Mouse (Mus musculus): Measurements from ENCODE around the gene Asic2. TPM values are rescaled to one million over a fixed set of nuclear protein-coding genes. Genes with fewer than 3 reads are reported as not detected.

Asic2 gene
- polyA plus RNA-seq, 1 experiment from 2014 or later, result not detected

DNA sequence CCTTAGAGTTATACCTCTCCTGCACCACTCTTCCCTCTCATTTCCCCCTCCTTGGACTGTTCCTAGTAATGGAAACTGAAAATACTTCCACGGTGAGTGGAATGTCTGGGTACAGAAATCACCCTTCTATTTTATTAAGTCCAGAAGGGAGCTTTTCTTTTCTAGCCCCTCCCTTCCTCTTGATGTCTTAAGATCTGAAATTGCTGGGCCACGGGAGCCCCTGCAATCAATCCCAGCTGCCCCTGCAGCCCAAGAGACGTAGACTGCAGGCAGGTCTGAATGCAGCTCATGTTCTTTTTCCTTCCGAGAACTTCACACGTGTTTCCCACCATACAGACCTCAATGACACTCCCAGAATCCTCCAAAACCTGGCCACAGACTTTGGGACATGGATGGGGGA is 32.3 kb upstream of the Asic2 start:
- no peak overlapping the region for H3K27ac ChIP-seq (ENCODE audit: low read length)
- H3K36me3 ChIP-seq (ENCODE audit: control insufficient read depth, insufficient read depth), result no peaks in the 10 kb centered on the region
- WGBS (ENCODE audit: insufficient replicate concordance), result 43% methylated on average over 5 of the region's 5 CpGs
- H3K27me3 ChIP-seq (ENCODE audit: control insufficient read depth, insufficient read depth, low read depth, low read length), result no peaks in the 10 kb centered on the region
- no peaks in the 10 kb centered on the region for H3K4me1 ChIP-seq (ENCODE audit: control insufficient read depth, low read depth, low read length)
- H3K9ac ChIP-seq (ENCODE audit: low read depth, low read length), result no peak overlapping the region
- no peaks in the 10 kb centered on the region for H3K9me3 ChIP-seq (replicated peaks; ENCODE audit: control insufficient read depth, low read length)
- no peak for ATAC-seq (ENCODE audit: low read depth)
- H3K4me3 ChIP-seq (ENCODE audit: low read depth, low read length), result no peak overlapping the region
- H3K4me2 ChIP-seq (ENCODE audit: low read depth, low read length), result no peak overlapping the region

GRCm38 (mm10) chr11:81999469-81999868 is 31.2 kb upstream of the Asic2 start:
- WGBS (ENCODE audit: insufficient replicate concordance), result 57% methylated on average over 4 of the region's 4 CpGs
- Histone ChIP-seq H3K4me1 (ENCODE audit: control insufficient read depth, low read depth, low read length) (no peaks in the 10 kb centered on the region), H3K36me3 (ENCODE audit: control insufficient read depth, insufficient read depth) (no peaks in the 10 kb centered on the region), H3K9me3 (replicated peaks; ENCODE audit: control insufficient read depth, low read length) (no peaks in the 10 kb centered on the region), H3K4me2 (ENCODE audit: low read depth, low read length) (no peak overlapping the region), H3K27me3 (ENCODE audit: control insufficient read depth, insufficient read depth, low read depth, low read length) (no peaks in the 10 kb centered on the region), H3K9ac (ENCODE audit: low read depth, low read length) (no peak overlapping the region), H3K4me3 (ENCODE audit: low read depth, low read length) (no peak overlapping the region), H3K27ac (ENCODE audit: low read length) (no peak overlapping the region)
- ATAC-seq (ENCODE audit: low read depth), result no peak

DNA sequence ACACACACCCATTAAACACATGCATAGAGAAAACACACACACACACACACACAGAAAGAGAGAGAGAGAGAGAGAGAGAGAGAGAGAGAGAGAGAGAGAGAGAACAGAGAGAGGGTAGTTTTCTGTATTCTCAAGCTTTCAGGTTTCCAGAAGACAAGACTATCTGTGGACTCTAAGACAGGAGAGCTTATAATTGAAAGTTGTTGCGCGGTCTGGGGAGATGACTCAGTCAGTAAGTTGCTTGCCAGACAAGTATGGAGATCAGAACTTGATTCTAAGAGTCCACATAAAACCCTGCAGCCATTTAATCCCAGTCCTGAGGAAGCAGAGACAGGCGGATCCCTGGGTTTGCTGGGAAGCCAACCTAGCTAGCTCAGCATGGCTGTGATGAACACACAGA is 30.4 kb upstream of the Asic2 start:
- no peaks in the 10 kb centered on the region for H3K27me3 ChIP-seq (ENCODE audit: control insufficient read depth, insufficient read depth, low read depth, low read length)
- no peak overlapping the region for H3K4me3 ChIP-seq (ENCODE audit: low read depth, low read length)
- ATAC-seq (ENCODE audit: low read depth), result no peak
- no peaks in the 10 kb centered on the region for H3K4me1 ChIP-seq (ENCODE audit: control insufficient read depth, low read depth, low read length)
- H3K9me3 ChIP-seq (replicated peaks; ENCODE audit: control insufficient read depth, low read length), result no peaks in the 10 kb centered on the region
- H3K4me2 ChIP-seq (ENCODE audit: low read depth, low read length), result no peak overlapping the region
- H3K36me3 ChIP-seq (ENCODE audit: control insufficient read depth, insufficient read depth), result no peaks in the 10 kb centered on the region
- no peak overlapping the region for H3K9ac ChIP-seq (ENCODE audit: low read depth, low read length)
- H3K27ac ChIP-seq (ENCODE audit: low read length), result no peak overlapping the region
- WGBS (ENCODE audit: insufficient replicate concordance), result 59% methylated on average over 3 of the region's 3 CpGs

- H3K4me1 ChIP-seq (ENCODE audit: control insufficient read depth, low read depth, low read length), result no peaks in the 10 kb centered on the region
- H3K27me3 ChIP-seq (ENCODE audit: control insufficient read depth, insufficient read depth, low read depth, low read length), result no peaks in the 10 kb centered on the region
- H3K36me3 ChIP-seq (ENCODE audit: control insufficient read depth, insufficient read depth), result no peaks in the 10 kb centered on the region
- H3K9me3 ChIP-seq (replicated peaks; ENCODE audit: control insufficient read depth, low read length), result no peaks in the 10 kb centered on the region
- H3K4me3 ChIP-seq (ENCODE audit: low read depth, low read length), result no peak overlapping the region
- H3K27ac ChIP-seq (ENCODE audit: low read length), result no peak overlapping the region
- no peak for ATAC-seq (ENCODE audit: low read depth)
- no peak overlapping the region for H3K4me2 ChIP-seq (ENCODE audit: low read depth, low read length)
- H3K9ac ChIP-seq (ENCODE audit: low read depth, low read length), result no peak overlapping the region
- WGBS (ENCODE audit: insufficient replicate concordance), result 48% methylated on average over 5 of the region's 5 CpGs
Measured at GRCm38 (mm10) chr11:81997085-81997484, 28.8 kb upstream of the Asic2 start.

DNA sequence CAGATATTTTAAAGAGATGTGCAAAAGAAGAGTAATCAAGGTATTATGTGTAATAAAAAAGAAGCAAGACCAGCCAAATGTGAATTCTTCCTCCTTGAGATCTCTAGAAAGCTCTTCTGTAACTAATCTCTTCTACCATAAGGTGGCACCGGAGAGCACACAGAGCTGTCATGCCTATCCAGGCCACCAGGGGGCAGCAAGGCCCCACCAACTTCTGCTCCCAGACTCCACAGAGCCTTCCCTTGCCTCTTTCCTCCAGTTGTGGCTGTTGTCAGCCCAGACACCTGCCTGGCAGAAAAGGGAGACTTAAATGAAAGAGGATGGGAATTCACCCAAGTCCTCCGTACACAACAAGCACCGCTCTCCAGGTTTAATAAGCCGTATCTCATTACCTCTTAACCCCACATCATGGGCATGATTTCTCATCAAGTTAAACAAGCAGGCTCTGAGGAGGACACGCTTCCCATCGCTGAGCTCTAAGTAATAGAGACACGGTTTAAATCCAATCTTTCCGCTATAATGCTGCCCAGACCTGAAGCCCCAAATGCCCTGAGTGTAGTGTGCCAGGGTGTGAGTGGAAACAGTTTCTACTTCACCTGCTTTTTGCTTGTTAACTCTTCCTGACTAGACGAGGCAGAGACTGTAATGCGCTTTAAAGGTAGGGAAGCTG is 28.1 kb upstream of the Asic2 start:
- H3K27me3 ChIP-seq (ENCODE audit: control insufficient read depth, insufficient read depth, low read depth, low read length), result no peaks in the 10 kb centered on the region
- H3K36me3 ChIP-seq (ENCODE audit: control insufficient read depth, insufficient read depth), result no peaks in the 10 kb centered on the region
- no peak for ATAC-seq (ENCODE audit: low read depth)
- no peak overlapping the region for H3K4me3 ChIP-seq (ENCODE audit: low read depth, low read length)
- no peak overlapping the region for H3K4me2 ChIP-seq (ENCODE audit: low read depth, low read length)
- no peak overlapping the region for H3K9ac ChIP-seq (ENCODE audit: low read depth, low read length)
- no peak overlapping the region for H3K27ac ChIP-seq (ENCODE audit: low read length)
- H3K4me1 ChIP-seq (ENCODE audit: control insufficient read depth, low read depth, low read length), result no peaks in the 10 kb centered on the region
- WGBS (ENCODE audit: insufficient replicate concordance), result 49% methylated on average over 10 of the region's 10 CpGs
- no peaks in the 10 kb centered on the region for H3K9me3 ChIP-seq (replicated peaks; ENCODE audit: control insufficient read depth, low read length)

- H3K9me3 ChIP-seq (replicated peaks; ENCODE audit: control insufficient read depth, low read length), result no peaks in the 10 kb centered on the region
- H3K27ac ChIP-seq (ENCODE audit: low read length), result no peak overlapping the region
- no peaks in the 10 kb centered on the region for H3K4me1 ChIP-seq (ENCODE audit: control insufficient read depth, low read depth, low read length)
- no peak for ATAC-seq (ENCODE audit: low read depth)
- H3K36me3 ChIP-seq (ENCODE audit: control insufficient read depth, insufficient read depth), result no peaks in the 10 kb centered on the region
- H3K4me2 ChIP-seq (ENCODE audit: low read depth, low read length), result no peak overlapping the region
- H3K27me3 ChIP-seq (ENCODE audit: control insufficient read depth, insufficient read depth, low read depth, low read length), result no peaks in the 10 kb centered on the region
- H3K9ac ChIP-seq (ENCODE audit: low read depth, low read length), result no peak overlapping the region
- 23% methylated on average over 5 of the region's 5 CpGs for WGBS (ENCODE audit: insufficient replicate concordance)
- no peak overlapping the region for H3K4me3 ChIP-seq (ENCODE audit: low read depth, low read length)
Measured at GRCm38 (mm10) chr11:81983146-81983545, 14.9 kb upstream of the Asic2 start.

- H3K9me3 ChIP-seq (replicated peaks; ENCODE audit: control insufficient read depth, low read length), result no peaks in the 10 kb centered on the region
- ATAC-seq (ENCODE audit: low read depth), result no peak
- WGBS (ENCODE audit: insufficient replicate concordance), result 59% methylated on average over 11 of the region's 11 CpGs
- H3K4me1 ChIP-seq (ENCODE audit: control insufficient read depth, low read depth, low read length), result no peaks in the 10 kb centered on the region
- H3K4me2 ChIP-seq (ENCODE audit: low read depth, low read length), result no peak overlapping the region
- no peak overlapping the region for H3K27ac ChIP-seq (ENCODE audit: low read length)
- H3K9ac ChIP-seq (ENCODE audit: low read depth, low read length), result no peak overlapping the region
- no peak overlapping the region for H3K4me3 ChIP-seq (ENCODE audit: low read depth, low read length)
- H3K36me3 ChIP-seq (ENCODE audit: control insufficient read depth, insufficient read depth), result no peaks in the 10 kb centered on the region
- no peaks in the 10 kb centered on the region for H3K27me3 ChIP-seq (ENCODE audit: control insufficient read depth, insufficient read depth, low read depth, low read length)
Measured at GRCm38 (mm10) chr11:81982191-81982590, 13.9 kb upstream of the Asic2 start.

GRCm38 (mm10) chr11:81974577-81974976 is 6.3 kb upstream of the Asic2 start:
- 32% methylated on average over 5 of the region's 5 CpGs for WGBS (ENCODE audit: insufficient replicate concordance)
- Histone ChIP-seq H3K4me3 (ENCODE audit: low read depth, low read length) (no peak overlapping the region), H3K36me3 (ENCODE audit: control insufficient read depth, insufficient read depth) (no peaks in the 10 kb centered on the region), H3K27me3 (ENCODE audit: control insufficient read depth, insufficient read depth, low read depth, low read length) (peaks cover 1% of the 10 kb centered on the region), H3K9me3 (replicated peaks; ENCODE audit: control insufficient read depth, low read length) (no peaks in the 10 kb centered on the region), H3K4me2 (ENCODE audit: low read depth, low read length) (no peak overlapping the region), H3K9ac (ENCODE audit: low read depth, low read length) (no peak overlapping the region), H3K27ac (ENCODE audit: low read length) (no peak overlapping the region), H3K4me1 (ENCODE audit: control insufficient read depth, low read depth, low read length) (no peaks in the 10 kb centered on the region)
- no peak for ATAC-seq (ENCODE audit: low read depth)

- WGBS (ENCODE audit: insufficient replicate concordance), result 25% methylated on average over 5 of the region's 5 CpGs
Measured at GRCm38 (mm10) chr11:81973699-81974098, 5.4 kb upstream of the Asic2 start.

More at GRCm38 (mm10) chr11:81973699-81974098, 5.4 kb upstream of the Asic2 start:
- no peak overlapping the region for H3K9ac ChIP-seq (ENCODE audit: low read depth, low read length)
- no peak overlapping the region for H3K27ac ChIP-seq (ENCODE audit: low read length)
- no peak for ATAC-seq (ENCODE audit: low read depth)
- H3K36me3 ChIP-seq (ENCODE audit: control insufficient read depth, insufficient read depth), result no peaks in the 10 kb centered on the region
- no peak overlapping the region for H3K4me3 ChIP-seq (ENCODE audit: low read depth, low read length)
- H3K4me1 ChIP-seq (ENCODE audit: control insufficient read depth, low read depth, low read length), result no peaks in the 10 kb centered on the region
- no peaks in the 10 kb centered on the region for H3K9me3 ChIP-seq (replicated peaks; ENCODE audit: control insufficient read depth, low read length)
- peaks cover 6% of the 10 kb centered on the region for H3K27me3 ChIP-seq (ENCODE audit: control insufficient read depth, insufficient read depth, low read depth, low read length)
- H3K4me2 ChIP-seq (ENCODE audit: low read depth, low read length), result no peak overlapping the region

Measured in liver, embryonic 16.5 days (tissue).